Mouse (Mus musculus): ENCODE measurements around the gene Spaca1.
"Not testable (repeated sequence)": the region's sequence is repeated elsewhere in the genome, so short reads cannot be mapped to it uniquely, and the experiment has no call there.

Gene Spaca1

DNA sequence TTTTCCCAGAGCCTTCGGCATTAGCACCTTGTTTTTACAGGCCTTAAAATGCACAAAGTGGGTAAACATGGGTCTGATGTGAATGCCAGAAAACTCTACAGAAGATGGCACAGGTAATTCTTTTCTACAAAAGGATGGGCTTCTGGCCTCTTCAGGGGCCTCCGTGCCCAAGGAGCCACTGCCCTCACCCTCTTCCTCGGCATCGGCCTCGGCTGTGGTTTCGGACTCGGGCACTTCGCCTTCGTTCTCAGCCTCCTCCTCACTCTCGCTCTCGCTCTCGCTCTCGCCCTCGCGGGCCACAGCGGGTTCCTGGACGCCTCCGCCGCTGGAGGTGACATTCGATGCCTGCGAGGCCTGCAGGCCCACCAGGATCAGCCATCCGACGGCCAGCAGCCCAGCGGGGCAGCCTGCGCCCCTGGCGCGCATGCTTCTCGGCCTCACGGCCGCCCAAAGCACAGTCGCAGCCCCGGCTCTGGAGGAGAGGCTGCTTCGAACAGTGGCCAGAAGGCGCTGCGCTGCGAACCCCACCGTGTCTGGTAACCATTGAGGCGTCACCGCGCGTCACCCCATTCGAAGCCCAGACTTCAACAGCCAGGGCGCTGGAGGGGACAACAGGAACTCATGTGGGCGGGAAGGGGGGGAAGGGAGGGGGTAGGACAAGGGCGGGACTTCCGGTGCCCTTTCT lies at the start of gene Spaca1:
Spaca1 (minus strand) TSS at position 621 of the 685 bp plus-strand sequence.
- no peak for DNase-seq (ENCODE audit: low read depth, low spot score)

DNA sequence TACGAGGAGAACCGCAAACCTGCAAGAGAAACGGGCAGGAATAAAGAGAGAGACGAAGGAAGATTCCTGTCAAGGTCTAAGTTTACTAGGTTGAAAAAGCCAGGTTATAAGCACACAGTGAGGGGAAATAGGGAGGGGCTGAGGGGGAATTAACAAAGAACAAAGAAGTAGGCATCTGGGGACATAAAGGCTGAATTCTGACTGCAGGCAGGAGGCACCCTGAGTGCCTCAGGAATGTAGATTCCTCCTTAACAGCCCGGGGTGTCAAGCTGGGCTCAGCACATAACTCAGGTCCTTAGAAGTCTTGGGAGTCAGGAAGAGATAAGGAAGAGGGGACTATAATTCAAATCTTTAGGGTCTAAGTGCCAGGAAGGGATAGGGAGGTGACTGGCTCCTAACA lies 37.3 kb upstream of the Spaca1 start:
- not testable (repeated sequence) for DNase-seq (ENCODE audit: low read depth, low spot score)

DNA sequence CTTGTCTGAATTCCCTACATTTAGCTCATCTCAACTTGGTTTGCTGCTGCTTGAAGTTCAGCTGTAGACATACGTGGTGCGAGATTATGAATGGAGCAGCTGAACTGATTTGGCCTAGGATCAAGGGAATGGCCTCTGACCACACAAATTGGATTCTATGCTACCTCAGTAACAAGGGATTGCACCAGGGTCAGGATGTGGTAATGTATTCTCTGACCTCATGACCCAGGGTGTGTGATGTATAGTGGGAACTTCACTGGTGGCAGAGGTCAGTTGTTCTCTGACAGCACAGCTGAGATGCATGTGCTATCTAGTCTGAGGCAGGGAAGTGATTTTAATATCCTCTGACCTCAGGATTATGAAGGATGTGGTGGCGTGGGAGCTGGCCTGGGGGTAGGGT lies 31.1 kb upstream of the Spaca1 start:
- no peak for DNase-seq (ENCODE audit: low read depth, low spot score)

DNA sequence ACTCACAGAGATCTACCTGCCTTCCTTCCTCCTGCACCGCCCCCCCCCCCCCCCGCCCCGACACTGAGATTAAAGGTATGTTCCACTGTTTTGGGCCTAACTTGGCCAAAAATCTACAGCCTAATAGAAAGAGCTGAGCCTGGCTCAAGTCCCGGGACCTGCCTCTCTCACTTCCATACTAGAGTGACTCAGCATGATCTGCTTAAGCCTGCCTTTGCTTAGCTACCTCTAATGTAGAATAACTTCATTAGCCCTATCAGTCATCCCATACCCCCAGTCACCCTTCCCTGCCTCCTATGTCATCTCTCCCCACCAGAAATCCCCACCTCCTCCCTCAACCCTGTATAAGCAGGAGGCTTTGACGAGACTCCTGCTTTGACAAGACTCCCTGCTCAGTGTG lies 19.0 kb upstream of the Spaca1 start:
- no peak for DNase-seq (ENCODE audit: low read depth, low spot score)

DNA sequence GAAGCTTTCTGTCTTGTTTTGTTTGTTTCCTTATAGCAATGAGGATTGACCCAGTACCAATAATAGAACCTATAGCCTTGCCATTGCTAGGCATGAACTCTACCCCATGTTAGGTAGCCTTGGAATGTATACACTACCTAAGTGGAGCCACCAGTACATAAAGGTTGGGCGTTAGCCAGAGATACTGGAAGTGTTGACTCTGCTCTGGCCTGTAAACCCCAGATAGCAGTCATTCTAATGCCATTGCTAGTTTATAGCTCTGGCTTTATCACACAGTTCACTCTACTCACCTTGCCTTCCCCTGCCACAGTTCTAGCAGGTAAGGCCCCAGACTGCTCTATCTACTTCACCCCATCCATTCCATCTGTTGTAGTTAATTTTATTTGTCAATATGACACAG lies 8.3 kb upstream of the Spaca1 start:
- DNase-seq (ENCODE audit: low read depth, low spot score): no peak

DNA sequence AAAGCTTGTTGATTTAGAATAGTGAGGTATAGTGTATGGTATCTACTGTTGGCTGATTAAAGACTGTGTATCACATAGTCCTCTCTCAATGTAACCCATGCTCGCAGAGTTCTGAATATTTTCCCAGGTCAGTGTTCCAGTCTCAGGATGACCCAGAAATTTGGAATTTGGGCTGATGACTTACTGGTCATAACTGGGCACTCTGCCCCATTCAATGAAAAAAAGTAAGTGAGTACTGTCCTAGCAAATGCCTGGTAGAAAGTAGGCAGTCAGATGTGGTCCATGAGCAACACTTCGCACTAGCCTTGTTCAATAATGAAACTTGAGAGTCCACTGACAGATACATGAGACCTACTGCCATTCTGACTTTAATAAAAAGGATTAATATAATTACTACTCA lies 23.2 kb downstream of the Spaca1 start:
- no peak for DNase-seq (ENCODE audit: low read depth, low spot score)

DNA sequence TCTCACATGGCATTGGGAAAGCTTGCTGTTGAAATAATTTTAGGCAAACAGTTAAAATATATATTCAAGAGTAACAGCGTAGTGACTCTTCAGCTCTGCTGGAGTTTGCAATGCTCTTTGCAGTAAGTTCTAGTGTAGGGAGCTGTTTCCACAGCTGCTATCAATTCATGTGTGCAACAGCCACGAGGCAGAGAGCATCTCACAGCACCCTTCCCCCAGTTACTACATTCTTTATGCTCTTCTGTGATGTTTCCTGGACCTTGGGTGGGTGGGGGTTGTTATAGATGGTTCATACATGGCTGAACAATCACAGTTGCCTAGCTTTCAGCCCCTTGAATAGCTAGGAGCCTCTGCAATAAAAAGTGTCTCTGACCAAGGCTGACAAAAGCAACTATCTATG lies 28.5 kb downstream of the Spaca1 start:
- no peak for DNase-seq (ENCODE audit: low read depth, low spot score)

DNA sequence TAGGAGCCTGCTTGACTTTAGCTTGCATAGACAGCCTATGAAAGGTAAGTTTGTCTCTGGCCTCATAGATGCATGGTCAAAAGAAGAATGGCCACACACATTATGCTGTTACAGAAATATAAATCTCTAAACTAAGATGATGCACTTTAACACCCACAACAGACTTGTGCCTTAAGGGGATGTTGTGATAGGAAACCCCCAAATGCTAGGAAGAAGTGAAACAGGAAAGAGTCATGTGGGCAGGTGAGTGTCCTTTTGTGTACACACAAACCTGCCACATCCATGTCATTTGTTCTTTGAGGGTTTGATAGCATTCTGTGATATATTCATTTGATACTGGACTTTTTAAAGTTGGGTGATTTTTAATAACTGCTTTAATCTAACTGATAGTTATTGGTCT lies 53.6 kb downstream of the Spaca1 start:
- no peak for DNase-seq (ENCODE audit: low read depth, low spot score)

DNA sequence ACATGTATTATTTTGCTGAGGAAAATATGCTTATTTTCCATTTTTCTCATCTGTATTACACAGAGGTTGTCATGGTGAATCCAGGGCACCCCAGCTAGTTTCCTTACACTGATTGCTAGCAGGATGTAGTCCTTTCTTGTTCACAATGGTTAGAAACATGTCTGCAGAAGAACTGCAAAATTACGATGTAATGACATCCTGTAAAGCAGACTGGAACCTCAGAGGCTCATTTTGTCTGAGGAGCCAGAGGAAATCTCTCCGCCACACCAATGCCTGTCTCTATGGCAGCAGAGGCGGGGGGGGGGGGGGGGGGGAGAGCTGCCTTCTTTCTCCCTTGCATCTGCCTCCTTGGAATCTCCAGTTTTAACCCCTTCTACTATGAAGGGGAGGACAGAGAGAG lies 57.3 kb downstream of the Spaca1 start:
- DNase-seq (ENCODE audit: low read depth, low spot score): no peak

DNA sequence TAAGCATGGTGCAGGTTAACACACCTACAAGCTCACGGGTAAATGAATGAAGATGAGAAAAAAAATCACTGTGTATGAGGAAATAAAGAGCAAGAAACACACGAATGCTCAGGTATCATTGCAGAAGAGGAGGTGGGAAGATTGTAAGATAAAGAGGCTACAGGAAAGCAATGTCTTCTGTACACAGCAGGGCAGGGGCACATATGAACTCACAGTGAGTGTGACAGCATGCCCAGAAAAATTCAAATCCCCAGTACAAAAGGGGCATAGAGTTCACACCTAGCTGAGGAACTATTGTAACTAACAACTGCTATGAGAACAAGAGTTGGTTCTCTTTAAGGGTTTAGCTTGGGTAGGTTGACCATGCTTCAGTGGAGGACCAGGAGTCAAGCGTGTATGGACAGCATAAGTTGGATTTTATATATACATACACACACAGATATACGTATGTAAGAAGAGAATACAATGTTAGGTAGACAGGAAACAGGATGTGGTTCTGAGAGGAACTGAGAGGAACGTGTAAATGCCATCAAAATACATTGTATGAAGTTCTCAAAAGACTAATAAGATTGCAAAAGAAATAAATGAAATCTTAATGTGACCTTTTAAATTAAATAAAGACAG lies 61.4 kb downstream of the Spaca1 start:
- DNase-seq (ENCODE audit: low read depth, low spot score): no peak
